Mouse (Mus musculus): ENCODE results near the gene Nemf.
"Not testable (repeated sequence)": the region's sequence is repeated elsewhere in the genome, so short reads cannot be mapped to it uniquely, and the experiment has no call there.

Gene Nemf

GRCm38 (mm10) chr12:69371854-69372671 is 15.1 kb upstream of the Nemf start, which contains the start of the genes Arf6 and Gm9887:
Arf6 (plus strand) TSS chr12:69372150.
Gm9887 (minus strand) TSS chr12:69372458.
- peak; percentile 98 to 99 for DNase-seq

- no peak for DNase-seq
Measured at GRCm38 (mm10) chr12:69371421-69371853, 14.5 kb upstream of the Nemf start.

GRCm38 (mm10) chr12:69370936-69371335 is 14.0 kb upstream of the Nemf start:
- DNase-seq = no peak

- DNase-seq = no peak
Measured at GRCm38 (mm10) chr12:69367557-69367956, 10.6 kb upstream of the Nemf start.

GRCm38 (mm10) chr12:69366424-69366823 is 9.5 kb upstream of the Nemf start:
- no peak for DNase-seq

GRCm38 (mm10) chr12:69365757-69366156 is 8.8 kb upstream of the Nemf start:
- DNase-seq = no peak

- DNase-seq = peak; percentile 72 to 77
Measured at GRCm38 (mm10) chr12:69363899-69364762, 7.2 kb upstream of the Nemf start.

GRCm38 (mm10) chr12:69363110-69363509 is 6.1 kb upstream of the Nemf start:
- not testable (repeated sequence) for DNase-seq

GRCm38 (mm10) chr12:69362388-69362787 is 5.4 kb upstream of the Nemf start:
- DNase-seq = no peak

- no peak for DNase-seq
Measured at GRCm38 (mm10) chr12:69361919-69362318, 5.0 kb upstream of the Nemf start.

- peak; percentile 99 for DNase-seq
Measured at GRCm38 (mm10) chr12:69360997-69361899, 4.3 kb upstream of the Nemf start.

GRCm38 (mm10) chr12:69360655-69360996 is 3.7 kb upstream of the Nemf start:
- peak; percentile 38 to 74 for DNase-seq

GRCm38 (mm10) chr12:69357300-69357646 is 308 bp upstream of the Nemf start:
- DNase-seq = no peak

- DNase-seq = no peak
Measured at GRCm38 (mm10) chr12:69351685-69352084, 5.3 kb downstream of the Nemf start.

GRCm38 (mm10) chr12:69349928-69350327 is 7.0 kb downstream of the Nemf start:
- DNase-seq = no peak

GRCm38 (mm10) chr12:69333547-69333946 is 23.4 kb downstream of the Nemf start:
- no peak for DNase-seq

GRCm38 (mm10) chr12:69332147-69332546 is 24.8 kb downstream of the Nemf start:
- DNase-seq = no peak

GRCm38 (mm10) chr12:69331187-69331586 is 25.8 kb downstream of the Nemf start:
- DNase-seq = no peak

GRCm38 (mm10) chr12:69318431-69318830 is 38.5 kb downstream of the Nemf start:
- no peak for DNase-seq

GRCm38 (mm10) chr12:69309659-69310058 is 47.3 kb downstream of the Nemf start:
- no peak for DNase-seq

- DNase-seq = no peak
Measured at GRCm38 (mm10) chr12:69306333-69306732, 50.6 kb downstream of the Nemf start.

GRCm38 (mm10) chr12:69304051-69304450 is 52.9 kb downstream of the Nemf start:
- no peak for DNase-seq

- no peak for DNase-seq
Measured at GRCm38 (mm10) chr12:69302171-69302570, 54.8 kb downstream of the Nemf start.

Data from cerebellum, postnatal 36 days (tissue).